Mouse (Mus musculus) midbrain, embryonic 16.5 days (tissue): ENCODE measurements around the gene Prmt2. TPM values are rescaled to one million over a fixed set of nuclear protein-coding genes. Genes with fewer than 3 reads are reported as not detected.

Experiments
- ATAC-seq: fragments of 200-750 bp; cut with Nextera tagmentation; 2 replicates; pipeline ENCODE4 v1.8.0; 2017; ENCODE audit warnings: moderate TSS enrichment
- H3K27ac ChIP-seq: fragments of 300-500 bp; sonication (generic); 2 replicates; pipeline ENCODE4 v1.5.1; 2014; ENCODE audit warnings: mild to moderate bottlenecking, low read length, mixed read lengths
- H3K27me3 ChIP-seq: fragments of 300-500 bp; sonication (generic); 2 replicates; pipeline ENCODE4 v1.6.1; 2014; ENCODE audit warnings: low read depth, low read length, mixed read lengths; ENCODE audit not compliant: control insufficient read depth, insufficient read depth
- H3K36me3 ChIP-seq: fragments of 300-500 bp; sonication (generic); 2 replicates; pipeline ENCODE4 v1.6.1; 2014; ENCODE audit warnings: mild to moderate bottlenecking, low read length, moderate library complexity, mixed read lengths; ENCODE audit not compliant: control insufficient read depth, insufficient read depth
- H3K4me1 ChIP-seq: fragments of 300-500 bp; sonication (generic); 2 replicates; pipeline ENCODE4 v1.6.1; 2014; ENCODE audit warnings: mild to moderate bottlenecking, low read length, mixed read lengths; ENCODE audit not compliant: control insufficient read depth, insufficient read depth
- H3K4me2 ChIP-seq: fragments of 300-500 bp; sonication (generic); 2 replicates; pipeline ENCODE4 v1.6.1; 2014; ENCODE audit warnings: mild to moderate bottlenecking, low read length, mixed read lengths
- H3K4me3 ChIP-seq: fragments of 300-500 bp; sonication (generic); 2 replicates; pipeline ENCODE4 v1.5.1; 2014; ENCODE audit warnings: low read depth, mild to moderate bottlenecking, low read length, moderate library complexity, mixed read lengths
- H3K9ac ChIP-seq: fragments of 300-500 bp; sonication (generic); 2 replicates; pipeline ENCODE4 v1.6.1; 2014; ENCODE audit warnings: low read depth, low read length, mixed read lengths
- H3K9me3 ChIP-seq: fragments of 300-500 bp; sonication (generic); replicated peaks from 2 replicates; pipeline ENCODE4 v1.6.1; 2014; ENCODE audit warnings: mild to moderate bottlenecking, low read length, mixed read lengths; ENCODE audit not compliant: control insufficient read depth, poor library complexity, severe bottlenecking
- WGBS: fragments of 180-500 bp; shearing (Covaris S2); extraction: QIAGEN DNeasy Blood & Tissue Kit; methylation state at CpG from one replicate; pipeline ENCODE4 v1.1.7; 2014; 5-methylcytosine and 5-hydroxymethylcytosine counted together
- polyA plus RNA-seq: library from polyadenylated mRNA; unstranded; fragments of >200 nt; fragmentation: Nextera tagmentation; extraction: Ambion mirVana; gene quantifications from 2 replicates; pipeline ENCODE4 v1.2.1, GENCODE M21; 2015

Gene Prmt2
- polyA plus RNA-seq, 1 experiment from 2014 or later = 423 TPM

GRCm38 (mm10) chr10:76245106-76245505, 7.4 kb upstream of the Prmt2 start:
- Histone ChIP-seq H3K4me2 (no peak overlapping the region), H3K9ac (no peak overlapping the region), H3K4me3 (no peak overlapping the region), H3K36me3 (no peaks in the 10 kb centered on the region), H3K4me1 (no peaks in the 10 kb centered on the region), H3K9me3 (no peaks in the 10 kb centered on the region), H3K27me3 (no peaks in the 10 kb centered on the region), H3K27ac (no peak overlapping the region)
- ATAC-seq = no peak
- 71% methylated on average over 2 of the region's 2 CpGs for whole genome bisulfite sequencing

GRCm38 (mm10) chr10:76239401-76239800, 1.7 kb upstream of the Prmt2 start:
- 66% methylated on average over 4 of the region's 4 CpGs for WGBS
- Histone ChIP-seq H3K4me3 (no peak overlapping the region), H3K9me3 (no peaks in the 10 kb centered on the region), H3K36me3 (no peaks in the 10 kb centered on the region), H3K4me1 (peaks cover 21% of the 10 kb centered on the region), H3K9ac (no peak overlapping the region), H3K4me2 (no peak overlapping the region), H3K27me3 (no peaks in the 10 kb centered on the region), H3K27ac (no peak overlapping the region)
- ATAC-seq = no peak

GRCm38 (mm10) chr10:76229627-76230026, 8.0 kb downstream of the Prmt2 start:
- H3K27me3 ChIP-seq = no peaks in the 10 kb centered on the region
- H3K9me3 ChIP-seq = no peaks in the 10 kb centered on the region
- WGBS = 82% methylated on average over 1 of the region's 1 CpGs
- H3K4me1 ChIP-seq = peaks cover 7% of the 10 kb centered on the region
- H3K9ac ChIP-seq = no peak overlapping the region
- no peak overlapping the region for H3K4me2 ChIP-seq
- H3K36me3 ChIP-seq = peaks cover 11% of the 10 kb centered on the region
- H3K4me3 ChIP-seq = no peak overlapping the region
- ATAC-seq = no peak
- H3K27ac ChIP-seq = no peak overlapping the region

- no peak overlapping the region for H3K4me3 ChIP-seq
- H3K27me3 ChIP-seq = no peaks in the 10 kb centered on the region
- H3K9me3 ChIP-seq = no peaks in the 10 kb centered on the region
- no peak overlapping the region for H3K4me2 ChIP-seq
- H3K9ac ChIP-seq = no peak overlapping the region
- 93% methylated on average over 11 of the region's 11 CpGs for WGBS
- peaks cover 35% of the 10 kb centered on the region for H3K36me3 ChIP-seq
- no peaks in the 10 kb centered on the region for H3K4me1 ChIP-seq
- no peak for ATAC-seq
- H3K27ac ChIP-seq = no peak overlapping the region
Observed at GRCm38 (mm10) chr10:76225944-76226343, 11.7 kb downstream of the Prmt2 start.

- Histone ChIP-seq H3K36me3 (peaks cover 74% of the 10 kb centered on the region), H3K4me2 (no peak overlapping the region), H3K4me3 (no peak overlapping the region), H3K9ac (no peak overlapping the region), H3K27me3 (no peaks in the 10 kb centered on the region), H3K9me3 (peaks cover 11% of the 10 kb centered on the region), H3K27ac (no peak overlapping the region), H3K4me1 (no peaks in the 10 kb centered on the region)
- no peak for ATAC-seq
- 89% methylated on average over 9 of the region's 9 CpGs for WGBS
Observed at GRCm38 (mm10) chr10:76218240-76218639, 19.4 kb downstream of the Prmt2 start.

- Histone ChIP-seq H3K27me3 (no peaks in the 10 kb centered on the region), H3K36me3 (peaks cover 76% of the 10 kb centered on the region), H3K9ac (no peak overlapping the region), H3K4me1 (no peaks in the 10 kb centered on the region), H3K27ac (no peak overlapping the region), H3K4me2 (no peak overlapping the region), H3K4me3 (no peak overlapping the region), H3K9me3 (peaks cover 11% of the 10 kb centered on the region)
- ATAC-seq = no peak
- 97% methylated on average over 17 of the region's 17 CpGs for WGBS
Observed at GRCm38 (mm10) chr10:76217056-76217455, 20.6 kb downstream of the Prmt2 start.

- Histone ChIP-seq H3K9ac (no peak overlapping the region), H3K4me3 (no peak overlapping the region), H3K36me3 (peaks cover 73% of the 10 kb centered on the region), H3K4me2 (no peak overlapping the region), H3K9me3 (peaks cover 11% of the 10 kb centered on the region), H3K4me1 (no peaks in the 10 kb centered on the region), H3K27ac (no peak overlapping the region), H3K27me3 (no peaks in the 10 kb centered on the region)
- WGBS = 97% methylated on average over 4 of the region's 4 CpGs
- ATAC-seq = no peak
Observed at GRCm38 (mm10) chr10:76214161-76214560, 23.5 kb downstream of the Prmt2 start.

- ATAC-seq = no peak
- Histone ChIP-seq H3K9ac (no peak overlapping the region), H3K4me3 (no peak overlapping the region), H3K9me3 (peaks cover 11% of the 10 kb centered on the region), H3K27ac (no peak overlapping the region), H3K4me1 (no peaks in the 10 kb centered on the region), H3K27me3 (no peaks in the 10 kb centered on the region), H3K36me3 (peaks cover 70% of the 10 kb centered on the region), H3K4me2 (no peak overlapping the region)
- WGBS = 95% methylated on average over 6 of the region's 6 CpGs
Observed at GRCm38 (mm10) chr10:76212121-76212520, 25.5 kb downstream of the Prmt2 start.

GRCm38 (mm10) chr10:76210806-76211205, 26.9 kb downstream of the Prmt2 start:
- Histone ChIP-seq H3K27ac (no peak overlapping the region), H3K4me2 (no peak overlapping the region), H3K36me3 (peaks cover 62% of the 10 kb centered on the region), H3K4me1 (no peaks in the 10 kb centered on the region), H3K4me3 (no peak overlapping the region), H3K9me3 (peaks cover 9% of the 10 kb centered on the region), H3K27me3 (no peaks in the 10 kb centered on the region), H3K9ac (no peak overlapping the region)
- ATAC-seq = no peak
- WGBS = 95% methylated on average over 7 of the region's 7 CpGs

- WGBS = 95% methylated on average over 8 of the region's 8 CpGs
- ATAC-seq = no peak
- Histone ChIP-seq H3K27ac (no peak overlapping the region), H3K4me3 (no peak overlapping the region), H3K36me3 (peaks cover 49% of the 10 kb centered on the region), H3K27me3 (no peaks in the 10 kb centered on the region), H3K4me2 (no peak overlapping the region), H3K9ac (no peak overlapping the region), H3K4me1 (no peaks in the 10 kb centered on the region), H3K9me3 (no peaks in the 10 kb centered on the region)
Observed at GRCm38 (mm10) chr10:76209241-76209640, 28.4 kb downstream of the Prmt2 start.
